Mouse (Mus musculus): ENCODE measurements around the gene Fzr1.

GRCm38 (mm10) chr10:81426897-81427296, 48.6 kb upstream of the Fzr1 start:
- TF ChIP-seq MAX (IDR thresholded peaks at IDR 0.05; ENCODE audit: low read length) (no peak), MAZ (IDR thresholded peaks at IDR 0.05; ENCODE audit: low read depth, low read length) (no peak; the same call in 1 of the 2 replicates), CTCF (conservative IDR thresholded peaks at IDR 0.05 in 1 of 2, IDR thresholded peaks at IDR 0.05 in 1 of 2; ENCODE audit: low read depth in 2 of 2, low read length in 2 of 2) (no peak), CHD2 (IDR thresholded peaks at IDR 0.05; ENCODE audit: low read length) (no peak), UBTF (IDR thresholded peaks at IDR 0.05; ENCODE audit: low read depth, low read length) (no peak), ZNF384 (IDR thresholded peaks at IDR 0.05; ENCODE audit: low read depth, low read length) (no peak; the same call in 1 of the 2 replicates), POLR2A (IDR thresholded peaks at IDR 0.05; ENCODE audit: low read depth, low read length) (peak; percentile 49; the same call in 1 of the 2 replicates), ZC3H11A (IDR thresholded peaks at IDR 0.05; ENCODE audit: low read depth, low read length) (no peak), EP300 (IDR thresholded peaks at IDR 0.05; ENCODE audit: low read length) (no peak), USF1 (IDR thresholded peaks at IDR 0.05; ENCODE audit: low read depth, low read length) (no peak), TBP (conservative IDR thresholded peaks at IDR 0.05; ENCODE audit: low read depth, low read length) (no peak), POLR2AphosphoS2 (IDR thresholded peaks at IDR 0.05; ENCODE audit: low read depth, low read length) (no peak)
